Mouse (Mus musculus) hematopoietic stem cell, adult 5-6 weeks (primary cell): ENCODE measurements around the gene Ccnf. TPM values are rescaled to one million over a fixed set of nuclear protein-coding genes. Genes with fewer than 3 reads are reported as not detected.
A peak's percentile ranks its signal among the peaks of the same experiment; 100 is the strongest.

ENCODE experiments used
- ATAC-seq, 2 experiments: fragments of 125-278 bp in 1 of 2; replicated peaks in 1 of 2; 2 replicates each; pipeline ENCODE4 v1.8.0; 2016 to 2017; ENCODE audit warnings: inconsistent platforms in 2 of 2, mild to moderate bottlenecking in 2 of 2, moderate number of reproducible peaks in 2 of 2, low read depth in 1 of 2, moderate TSS enrichment in 1 of 2; ENCODE audit not compliant: low FRiP score in 2 of 2, poor library complexity in 2 of 2, severe bottlenecking in 2 of 2, insufficient read depth in 1 of 2, low TSS enrichment in 1 of 2
- total RNA-seq: library from RNA; stranded (forward); fragments of 172-1452, 232-1000 nt; gene quantifications from 2 replicates; pipeline ENCODE4 v1.2.3, GENCODE M21; 2017

Ccnf gene
- total RNA-seq, 1 experiment from 2014 or later = 21.1 TPM

DNA sequence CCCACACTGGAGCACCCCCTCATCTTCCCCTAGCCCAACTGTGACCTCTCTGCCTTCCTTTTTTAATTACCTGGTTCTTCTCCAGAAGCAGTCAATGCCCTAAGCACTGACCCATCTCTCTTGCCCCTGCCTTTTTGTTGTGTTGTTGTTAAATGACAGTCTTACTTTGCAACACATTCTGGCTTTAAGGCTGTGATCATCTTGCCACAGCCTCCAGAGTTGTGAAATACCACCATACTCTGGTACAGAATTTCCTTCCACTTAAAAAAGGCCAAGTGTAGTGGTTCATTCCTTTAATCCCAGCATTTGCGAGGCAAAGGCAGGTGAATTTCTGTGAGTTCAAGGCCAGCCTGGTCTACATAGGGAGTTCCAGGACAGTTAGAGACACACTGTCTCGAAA lies 60.4 kb downstream of the Ccnf start:
- ATAC-seq = no peak

DNA sequence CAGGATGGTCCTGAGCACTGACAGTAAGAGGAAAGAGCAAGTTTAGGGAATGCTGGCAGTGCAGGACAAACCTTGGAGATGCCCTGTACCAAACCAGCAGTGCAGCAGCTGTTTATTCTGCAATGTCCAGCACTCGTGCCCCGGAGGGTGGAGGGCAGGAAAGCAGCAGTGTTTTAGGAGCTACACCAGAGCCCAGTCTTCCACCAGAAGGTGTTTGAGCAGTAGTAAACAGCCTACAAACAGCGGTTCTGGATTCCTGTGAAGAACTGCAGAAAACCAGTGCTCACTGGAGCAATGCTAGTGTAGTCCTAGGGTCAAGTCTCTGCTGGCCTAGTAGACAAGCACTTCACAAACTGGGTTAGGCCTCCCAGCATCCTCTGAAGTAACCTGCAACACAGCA lies 77.0 kb downstream of the Ccnf start:
- ATAC-seq = no peak

DNA sequence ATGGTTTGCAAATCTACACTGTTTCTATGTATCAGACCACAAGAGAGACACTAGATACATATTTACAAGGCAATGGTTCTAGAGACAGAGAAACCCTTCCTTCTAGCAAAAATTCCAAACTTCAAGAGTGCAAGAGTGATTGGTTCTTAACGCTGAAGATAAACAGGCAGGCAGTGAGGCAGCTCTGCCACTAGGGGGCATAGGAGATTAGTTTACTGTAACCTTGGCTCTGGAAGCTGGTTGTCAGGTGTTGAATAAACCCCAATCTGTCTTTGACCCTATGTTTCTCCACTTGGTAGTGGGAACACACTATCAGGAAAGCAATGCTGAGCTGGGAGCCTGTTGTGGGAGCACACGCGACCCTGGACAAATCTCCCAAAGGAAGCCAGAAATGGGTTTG lies 77.9 kb downstream of the Ccnf start:
- ATAC-seq = peak; percentile 34 to 47; a peak in 1 of 4 replicates

Other genes with a start within 250 kb of the Ccnf start
- gene Prss27, start 213.3 kb downstream of the Ccnf start, total RNA-seq = not detected in 2 replicates
- gene Kctd5, start 178.0 kb downstream of the Ccnf start, total RNA-seq = 20.0 and 21.4 TPM in 2 replicates
- 42.8 and 49.0 TPM in 2 replicates for gene Pdpk1, start 100.6 kb downstream of the Ccnf start, total RNA-seq
- 17.0 and 19.1 TPM in 2 replicates for gene Amdhd2, start 87.7 kb downstream of the Ccnf start, total RNA-seq
- gene Atp6v0c, start 81.8 kb downstream of the Ccnf start, total RNA-seq = 65.1 and 74.2 TPM in 2 replicates
- gene Tbc1d24, start 45.9 kb downstream of the Ccnf start, total RNA-seq = 7.4 and 7.8 TPM in 2 replicates
- gene Ntn3, start 42.0 kb downstream of the Ccnf start, total RNA-seq = 0.20 and 0.63 TPM in 2 replicates
- gene Tedc2, start 30.6 kb downstream of the Ccnf start, total RNA-seq = 16.1 and 23.7 TPM in 2 replicates
- 0.25 TPM in 1 of 2 replicates, not detected in the other for gene Abca17, start 99.6 kb upstream of the Ccnf start, total RNA-seq
- gene Abca3, start 100.5 kb upstream of the Ccnf start, total RNA-seq = 12.8 and 14.2 TPM in 2 replicates
- 160 and 256 TPM in 2 replicates for gene Rnps1, start 163.1 kb upstream of the Ccnf start, total RNA-seq
- gene Eci1, start 175.2 kb upstream of the Ccnf start, total RNA-seq = 21.2 and 30.8 TPM in 2 replicates
- 2.7 TPM in 1 of 2 replicates, not detected in the other for gene Dnase1l2, start 191.6 kb upstream of the Ccnf start, total RNA-seq
- gene E4f1, start 218.8 kb upstream of the Ccnf start, total RNA-seq = 12.1 and 22.6 TPM in 2 replicates
- 12.9 and 13.3 TPM in 2 replicates for gene Pgp, start 218.9 kb upstream of the Ccnf start, total RNA-seq
- 1.2 TPM in 1 of 2 replicates, not detected in the other for gene Bricd5, start 222.4 kb upstream of the Ccnf start, total RNA-seq
- gene Mlst8, start 227.6 kb upstream of the Ccnf start, total RNA-seq = 9.2 and 31.8 TPM in 2 replicates
- not detected in 2 replicates for gene Caskin1, start 237.1 kb upstream of the Ccnf start, total RNA-seq